Mouse (Mus musculus): ENCODE measurements around the gene Sema3e.

The Sema3e gene

GRCm38 (mm10) chr5:14088100-14088499 lies 63.0 kb downstream of the Sema3e start:
- no peak for DNase-seq

DNA sequence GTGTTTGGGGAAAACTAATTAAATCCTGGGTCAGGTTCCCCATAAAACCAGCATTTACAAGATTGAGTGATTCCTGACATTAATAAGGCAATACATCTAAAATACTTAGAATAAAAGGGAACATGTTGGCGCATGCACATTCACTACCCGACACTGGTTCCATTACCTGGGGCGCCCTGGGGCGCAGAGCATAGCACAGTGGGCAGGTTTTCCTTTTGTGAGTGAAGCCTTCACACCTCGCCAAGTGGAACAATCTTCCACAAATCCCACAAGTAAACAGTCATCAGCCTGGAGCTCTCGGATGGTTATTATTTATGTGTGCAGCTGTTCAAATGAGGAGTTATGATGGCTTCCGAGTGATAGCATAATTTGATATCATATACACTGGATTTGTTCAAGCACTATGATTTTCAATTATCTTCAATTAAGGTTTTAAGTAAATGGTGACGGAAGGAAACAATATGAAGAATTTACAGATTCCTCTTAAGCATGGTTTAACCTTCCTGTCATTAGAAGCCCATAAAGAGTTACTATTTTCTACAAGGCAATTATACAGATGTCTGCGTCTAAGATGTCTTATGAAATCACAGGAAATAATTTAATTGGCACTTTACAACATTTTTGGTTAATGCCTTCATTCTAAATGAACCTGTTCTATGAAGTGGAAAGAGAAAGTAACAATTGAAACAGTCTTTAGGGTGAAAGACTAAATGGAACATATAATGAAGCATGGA lies 65.0 kb downstream of the Sema3e start:
- no peak for DNase-seq

DNA sequence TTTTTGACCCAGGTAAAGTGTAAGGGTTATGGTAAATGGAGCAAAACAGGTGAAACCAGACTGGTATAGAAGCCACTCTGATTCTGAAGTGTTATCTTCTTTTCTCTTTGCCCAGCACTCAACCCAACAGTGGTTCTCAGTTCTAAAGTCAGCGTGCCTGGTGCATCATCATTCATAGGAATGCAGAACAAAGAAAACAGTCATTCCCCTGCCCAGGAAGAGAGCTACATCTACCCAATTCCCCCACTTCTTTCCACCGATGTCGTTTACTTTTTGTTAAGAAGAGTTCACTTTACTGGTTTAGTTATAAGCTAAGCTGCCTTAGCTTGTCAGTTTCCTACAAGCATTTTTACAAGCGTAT lies 65.5 kb downstream of the Sema3e start:
- no peak for DNase-seq

DNA sequence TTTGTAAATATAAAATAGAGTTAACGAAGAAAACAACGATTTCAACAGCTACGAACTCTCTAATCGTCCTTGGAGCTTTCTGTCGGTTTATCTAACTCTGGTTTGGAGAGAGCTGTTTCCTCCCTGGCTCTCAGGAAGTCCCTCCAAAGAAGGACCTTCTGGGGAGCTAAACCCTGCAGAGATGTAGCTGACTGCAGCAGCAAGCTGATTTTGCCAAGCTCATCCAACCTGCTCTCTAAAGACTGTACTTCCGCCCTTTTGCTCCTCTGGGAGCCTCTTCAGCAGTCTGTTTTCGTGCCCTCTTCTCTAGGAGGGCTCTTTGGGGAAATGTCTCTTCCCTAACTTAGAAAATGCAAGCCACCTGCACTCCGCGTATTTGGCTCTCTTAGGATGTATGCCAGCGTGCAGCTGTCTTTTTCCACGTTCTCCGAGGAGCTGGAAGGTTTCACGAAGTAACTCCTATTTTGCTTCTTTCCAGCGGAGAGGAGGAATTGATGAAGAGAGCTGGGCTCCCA lies 67.2 kb downstream of the Sema3e start:
- DNase-seq: no peak

DNA sequence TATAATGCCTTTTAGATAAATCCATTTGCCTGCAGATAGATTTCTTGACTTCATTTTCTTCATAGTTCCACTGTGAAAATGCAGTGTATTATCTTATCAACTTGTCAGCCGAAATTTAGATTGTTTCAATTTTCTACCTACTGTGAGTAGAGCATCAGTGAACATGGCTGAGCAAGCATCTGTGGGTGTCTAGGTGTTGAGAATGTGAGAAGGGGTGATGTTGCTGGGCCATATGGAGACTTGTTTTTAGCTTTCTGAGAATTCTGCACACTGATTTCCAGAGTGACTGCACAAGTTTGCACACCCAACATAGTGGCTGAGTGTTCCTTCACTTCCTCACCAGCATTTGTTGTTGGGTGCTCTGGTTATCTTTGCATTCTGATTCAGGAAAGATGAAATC lies 71.1 kb downstream of the Sema3e start:
- no peak for DNase-seq

DNA sequence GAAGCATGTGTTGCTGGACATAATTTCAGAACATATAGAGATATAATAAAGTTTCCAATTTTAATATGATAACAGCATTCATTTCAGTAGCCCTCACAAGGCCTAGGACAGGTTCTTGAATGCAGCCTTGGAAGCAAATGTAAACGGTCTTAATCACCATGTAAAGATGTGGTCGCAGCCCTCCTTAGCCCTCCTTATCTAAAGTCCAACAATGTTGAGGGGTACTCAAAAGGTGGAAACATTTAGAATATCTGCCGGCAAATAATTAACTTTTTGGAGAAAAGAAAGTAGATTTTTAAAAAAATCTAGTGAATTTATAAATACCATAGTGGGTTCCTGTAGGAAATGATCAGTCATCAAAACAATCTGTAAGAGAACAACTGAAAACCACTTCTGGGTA lies 73.6 kb downstream of the Sema3e start:
- no peak for DNase-seq

GRCm38 (mm10) chr5:14107365-14107764 lies 82.3 kb downstream of the Sema3e start:
- no peak for DNase-seq

DNA sequence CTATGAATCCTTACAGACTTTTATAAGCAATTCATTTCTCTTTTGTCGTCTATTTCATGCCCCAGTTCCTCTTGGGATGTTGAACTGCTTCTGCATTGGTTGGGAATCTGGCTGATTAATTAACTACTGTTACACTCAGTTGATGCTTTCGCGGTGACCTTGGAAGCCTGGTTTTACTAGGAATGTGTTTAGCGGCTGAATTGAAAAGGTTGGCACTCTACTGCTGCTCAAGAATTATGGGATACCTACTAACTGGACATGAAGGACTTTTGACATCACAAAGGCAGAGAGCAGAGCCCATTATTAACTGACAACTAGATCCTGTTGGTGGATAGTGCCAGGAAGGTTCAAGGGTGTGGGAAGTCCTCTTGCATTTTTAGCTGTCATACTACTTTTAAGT lies 83.9 kb downstream of the Sema3e start:
- no peak for DNase-seq

GRCm38 (mm10) chr5:14111401-14111800 lies 86.3 kb downstream of the Sema3e start:
- DNase-seq: peak; percentile 9

DNA sequence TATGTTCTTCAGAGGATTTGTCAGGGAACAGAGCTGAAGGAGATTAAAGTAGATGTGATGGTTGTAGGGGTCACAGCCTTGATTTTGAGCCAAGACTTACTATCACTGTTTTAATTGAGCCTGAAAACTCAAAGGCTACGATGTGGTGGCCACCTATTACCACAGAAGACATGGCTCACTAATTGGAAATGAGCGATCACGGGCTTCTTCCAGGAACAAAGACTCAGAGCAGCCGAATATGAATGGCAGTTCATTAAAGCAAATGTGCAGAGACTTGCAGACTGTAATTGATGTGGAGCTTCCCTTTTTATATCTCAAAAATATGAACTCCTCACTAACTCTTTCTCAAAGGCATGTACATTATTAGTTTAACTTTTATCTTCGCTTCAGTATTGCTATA lies 96.8 kb downstream of the Sema3e start:
- no peak for DNase-seq

GRCm38 (mm10) chr5:14126591-14126990 lies 101.5 kb downstream of the Sema3e start:
- no peak for DNase-seq

- DNase-seq: no peak
Measured at GRCm38 (mm10) chr5:14135929-14136328, 110.9 kb downstream of the Sema3e start.

DNA sequence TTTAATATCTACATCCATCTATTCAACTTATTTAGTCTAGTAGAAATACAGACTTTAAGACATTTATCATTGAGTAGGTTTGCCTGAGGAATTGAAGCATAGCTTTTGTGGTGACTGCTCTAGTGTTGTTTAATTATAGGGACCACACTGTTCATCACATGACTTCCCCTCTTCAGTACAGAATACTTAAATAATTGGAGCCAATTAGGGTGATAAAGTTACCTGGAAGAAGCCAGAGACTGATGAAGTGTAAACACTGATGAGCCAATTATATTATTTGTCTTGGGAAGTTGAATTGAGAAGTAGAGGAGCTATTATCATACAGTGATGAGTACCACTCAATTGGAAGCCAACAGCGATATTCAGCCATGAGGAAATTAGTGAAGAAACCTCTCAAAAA lies 113.6 kb downstream of the Sema3e start:
- DNase-seq: no peak

GRCm38 (mm10) chr5:14162579-14162978 lies 137.5 kb downstream of the Sema3e start:
- no peak for DNase-seq

DNA sequence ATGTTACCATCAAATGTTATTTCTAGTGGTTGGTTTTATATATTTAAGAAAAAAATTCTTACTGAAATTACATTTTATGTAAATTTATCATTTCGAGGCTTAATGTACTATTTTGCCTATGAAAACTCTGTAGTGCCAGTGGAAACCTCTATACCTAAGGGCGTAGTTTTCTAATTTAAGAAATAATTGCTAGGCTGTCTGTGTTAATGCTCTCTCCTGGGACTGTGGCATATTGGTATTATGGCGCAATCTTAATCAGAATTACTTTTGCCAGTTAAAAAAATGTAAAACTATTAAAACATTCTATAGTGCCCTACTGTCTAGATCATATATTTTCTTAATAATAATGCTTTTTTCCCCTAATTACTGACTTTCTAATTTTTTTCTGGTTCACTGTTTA lies 138.2 kb downstream of the Sema3e start:
- DNase-seq: no peak

DNA sequence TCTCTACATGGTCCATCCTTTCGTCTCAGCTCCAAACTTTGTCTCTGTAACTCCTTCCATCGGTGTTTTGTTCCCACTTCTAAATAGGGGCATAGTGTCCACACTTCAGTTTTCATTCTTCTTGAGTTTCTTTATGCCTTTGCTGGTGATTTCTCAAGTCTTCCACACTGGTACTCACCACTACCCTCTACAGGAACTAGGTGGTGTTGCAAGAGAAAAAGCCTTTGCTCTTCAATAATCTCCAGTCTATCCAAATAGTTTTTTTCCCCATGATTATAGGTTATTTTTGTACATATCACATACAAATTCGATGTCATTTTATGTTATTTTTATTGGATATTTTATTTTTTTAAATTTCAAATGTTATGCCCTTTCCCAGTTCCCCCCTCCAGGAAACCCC lies 142.7 kb downstream of the Sema3e start:
- DNase-seq: no peak

DNA sequence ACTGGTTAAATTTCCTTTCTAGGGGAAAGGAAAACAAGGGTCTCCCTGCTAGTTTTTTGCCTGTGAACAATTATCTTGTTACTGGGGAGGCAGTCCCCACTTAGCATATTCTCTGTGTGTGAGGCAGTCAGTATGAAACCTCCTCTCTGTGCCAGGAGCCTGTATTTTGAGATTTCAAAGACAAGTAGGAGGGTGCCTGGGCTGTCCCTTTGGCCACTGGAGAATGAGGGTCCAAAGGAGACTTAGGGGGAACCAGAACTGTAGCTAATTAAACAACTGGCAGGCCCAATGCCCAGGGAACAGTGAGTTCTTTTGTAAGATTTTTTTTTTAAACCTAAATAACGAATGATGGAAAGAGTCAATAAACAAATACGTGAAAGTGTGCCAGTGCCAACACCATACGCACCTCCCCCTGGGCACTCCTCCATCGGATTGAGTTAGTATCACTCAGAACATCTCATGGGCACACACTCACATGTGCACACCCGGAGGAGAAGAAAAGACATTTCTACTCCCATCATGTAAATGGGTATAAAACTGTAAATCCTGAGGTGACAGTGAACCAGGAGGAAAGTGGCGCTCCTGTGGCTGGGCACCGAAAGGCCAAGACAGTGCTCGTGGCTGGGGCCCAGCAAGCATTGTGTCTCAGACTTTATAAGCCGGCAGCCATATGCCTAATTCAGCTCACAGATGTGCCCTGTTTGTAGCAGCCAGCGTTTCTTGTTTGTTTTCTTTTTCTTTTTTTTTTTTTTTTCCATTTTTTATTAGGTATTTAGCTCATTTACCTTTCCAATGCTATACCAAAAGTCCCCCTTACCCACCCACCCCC lies 148.5 kb downstream of the Sema3e start:
- DNase-seq: no peak

DNA sequence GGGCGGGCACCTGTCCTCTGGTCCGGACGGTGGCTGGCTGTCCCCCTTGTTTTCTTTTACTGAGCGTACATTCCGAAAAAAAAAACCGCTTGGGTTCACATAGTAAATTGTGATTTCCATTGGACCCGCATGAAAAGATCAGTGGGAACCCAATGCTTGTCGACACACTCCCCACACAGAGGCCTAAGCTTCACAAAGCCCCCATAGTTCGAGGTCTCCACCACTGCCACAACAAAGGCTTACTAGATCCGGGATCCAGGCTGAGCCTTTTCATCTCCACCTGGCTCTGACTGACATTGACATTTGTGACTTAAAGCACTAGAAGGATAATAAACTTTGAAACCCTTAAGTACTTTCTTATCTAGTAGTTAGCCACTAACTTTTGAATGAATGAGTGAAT lies 155.5 kb downstream of the Sema3e start:
- DNase-seq: no peak

DNA sequence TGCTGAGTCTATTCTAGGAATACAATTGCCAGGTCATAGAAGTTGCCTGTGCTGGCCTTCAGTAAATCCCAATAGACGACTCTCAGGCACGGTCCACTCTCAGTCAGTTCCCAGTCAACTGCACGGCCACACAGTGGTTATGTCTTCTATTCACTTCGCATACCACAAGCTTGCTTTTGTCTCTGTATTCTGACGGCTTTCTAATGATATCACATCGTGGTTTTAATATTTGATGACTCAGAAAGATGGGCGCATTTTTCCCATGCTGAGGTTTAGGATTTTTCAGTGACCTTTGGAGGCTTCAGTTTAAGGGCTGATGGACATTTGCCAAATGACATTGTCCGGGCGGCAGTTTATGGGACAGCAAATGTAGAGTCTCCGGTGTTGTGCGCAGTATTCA lies 157.1 kb downstream of the Sema3e start:
- no peak for DNase-seq

DNA sequence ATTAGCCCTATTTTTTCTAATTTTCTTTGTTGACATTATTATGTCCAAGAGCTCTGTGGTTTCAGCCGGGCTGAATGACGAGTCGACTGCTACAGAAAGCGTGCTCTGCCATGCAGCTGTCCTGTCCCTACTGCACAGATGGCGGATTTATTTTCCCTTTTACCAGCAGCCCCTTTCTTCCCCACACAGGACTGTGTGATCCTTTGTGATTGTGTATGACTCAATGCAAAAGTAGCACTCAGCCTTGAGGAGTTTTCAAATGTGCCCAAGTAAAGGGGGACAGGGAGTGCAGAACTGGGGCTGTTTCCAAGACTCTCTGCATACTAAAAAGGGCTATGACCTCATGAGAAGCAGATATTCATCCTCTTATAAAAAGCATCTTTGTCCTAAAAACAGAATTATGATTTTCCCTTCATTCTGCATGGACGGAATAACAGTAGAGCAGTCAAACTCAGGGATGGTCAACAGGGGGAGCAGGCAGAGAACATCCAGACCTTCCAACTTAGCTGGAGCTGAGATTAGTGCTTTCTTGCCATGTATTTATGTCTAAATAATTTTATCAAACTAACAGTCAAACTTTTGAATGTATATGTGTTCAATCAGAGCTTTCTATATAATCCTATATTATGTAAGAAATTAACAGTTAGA lies 170.2 kb downstream of the Sema3e start:
- DNase-seq: no peak

GRCm38 (mm10) chr5:14198344-14199040 lies 173.4 kb downstream of the Sema3e start:
- DNase-seq: no peak

DNA sequence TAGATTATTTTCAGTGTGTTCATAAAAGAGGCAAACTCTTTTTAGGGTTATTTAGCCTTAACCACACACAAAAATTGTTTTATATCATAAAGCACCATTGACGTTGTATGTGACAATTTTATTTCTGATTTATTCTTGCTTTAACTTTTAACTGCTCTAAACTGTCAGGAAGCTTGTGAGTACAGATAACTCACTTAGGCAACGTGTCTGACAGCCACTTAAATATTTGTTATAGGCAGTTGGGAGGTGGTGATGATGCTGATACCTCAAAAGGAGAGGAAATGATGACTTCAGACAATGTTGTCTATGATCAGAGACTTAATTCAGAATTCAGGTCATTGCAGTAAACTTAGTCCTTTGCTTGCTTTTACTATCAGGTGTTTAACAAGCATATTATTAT lies 181.7 kb downstream of the Sema3e start:
- no peak for DNase-seq

- no peak for DNase-seq
Measured at GRCm38 (mm10) chr5:14209962-14210361, 184.9 kb downstream of the Sema3e start.

All from lung, postnatal 10 days (tissue).